In genomic region chrX:110816609-110817008, GRCm38 (mm10) we compare ENCODE assay signal across 9 mouse cellular contexts. TPM values are rescaled to one million over a fixed set of nuclear protein-coding genes. Genes with fewer than 3 reads are reported as not detected.
DNase-seq lines count a peak whose midpoint lies in the region; ATAC-seq lines count a peak whose summit lies in the region.
"Had no signal": no experiment of that assay in that cellular context is flagged by ENCODE, and none has a peak within 500 bp of the region (broad histone marks: within the 10 kb centered on the region; RNA-seq: fewer than 3 reads in every experiment).

No protein-coding gene starts in this region.

- 9% methylated on average over 16 of the region's 16 CpGs for WGBS in heart, embryonic 11.5 days (ENCODE audit: insufficient replicate concordance)
- 19% methylated on average over 16 of the region's 16 CpGs for WGBS in forebrain, embryonic 14.5 days
- WGBS in midbrain, embryonic 11.5 days = 20% methylated on average over 16 of the region's 16 CpGs

- peaks cover 14% of the 10 kb centered on the region for H3K27me3 ChIP-seq in heart, embryonic 11.5 days (ENCODE audit: control insufficient read depth, insufficient read depth, low read length)
- H3K27me3 ChIP-seq in forebrain, embryonic 14.5 days (replicated peaks; ENCODE audit: control insufficient read depth, insufficient read depth, low read length) = no peaks in the 10 kb centered on the region
- no peaks in the 10 kb centered on the region for H3K27me3 ChIP-seq in midbrain, embryonic 11.5 days (ENCODE audit: control insufficient read depth, insufficient read depth, low read length)

- no peaks in the 10 kb centered on the region for H3K36me3 ChIP-seq in heart, embryonic 11.5 days (ENCODE audit: control insufficient read depth, insufficient read depth, low read length)
- H3K36me3 ChIP-seq in forebrain, embryonic 14.5 days (ENCODE audit: control insufficient read depth, insufficient read depth, low read length) = no peaks in the 10 kb centered on the region
- H3K36me3 ChIP-seq in midbrain, embryonic 11.5 days (ENCODE audit: control insufficient read depth, insufficient read depth, low read length) = no peaks in the 10 kb centered on the region

- ATAC-seq in heart, embryonic 11.5 days (replicated peaks; ENCODE audit: insufficient number of reproducible peaks, low FRiP score, low TSS enrichment) = no peak
- no peak for ATAC-seq in forebrain, embryonic 14.5 days
- ATAC-seq in midbrain, embryonic 11.5 days (ENCODE audit: low FRiP score) = no peak

- H3K4me2 ChIP-seq in heart, embryonic 11.5 days = peak overlapping the region; percentile 39
- peak overlapping the region; percentile 52 for H3K4me2 ChIP-seq in forebrain, embryonic 14.5 days (ENCODE audit: low read length)
- peak overlapping the region; percentile 41 for H3K4me2 ChIP-seq in midbrain, embryonic 11.5 days

- no peak for DNase-seq in heart, adult 18-20 months
- DNase-seq in R1 (ENCODE audit: low read depth, low spot score) = peak; percentile 1
- peak; percentile 34 for DNase-seq in forebrain, embryonic 14.5 days (ENCODE audit: low spot score)
- peak; percentile 90 for DNase-seq in midbrain, embryonic 11.5 days (ENCODE audit: low spot score, missing footprints)
- DNase-seq in adrenal gland, postnatal 36 days = no peak
- no peak for DNase-seq in urinary bladder, postnatal 4 days (ENCODE audit: low spot score in 2 of 2)
- DNase-seq in ovary, postnatal 10 days (ENCODE audit: low spot score) = no peak
- DNase-seq: thymus, adult 18-20 months had no signal

- H3K4me1 ChIP-seq in heart, embryonic 11.5 days (ENCODE audit: control insufficient read depth, insufficient read depth, low read length) = no peaks in the 10 kb centered on the region
- no peaks in the 10 kb centered on the region for H3K4me1 ChIP-seq in forebrain, embryonic 14.5 days (ENCODE audit: control insufficient read depth, insufficient read depth, low read length)
- no peaks in the 10 kb centered on the region for H3K4me1 ChIP-seq in midbrain, embryonic 11.5 days (ENCODE audit: control insufficient read depth, insufficient read depth, low read length)

- H3K27ac ChIP-seq in heart, embryonic 11.5 days (ENCODE audit: low read depth, low read length) = no peak overlapping the region
- H3K27ac ChIP-seq in forebrain, embryonic 14.5 days (ENCODE audit: low read depth, low read length) = peak overlapping the region; percentile 44; the same call in 1 of the 2 replicates
- H3K27ac ChIP-seq in midbrain, embryonic 11.5 days (ENCODE audit: low read depth, low read length) = peak overlapping the region; percentile 89

- no peak overlapping the region for H3K9ac ChIP-seq in heart, embryonic 11.5 days (ENCODE audit: low read depth, low read length)
- peak overlapping the region; percentile 65 for H3K9ac ChIP-seq in forebrain, embryonic 14.5 days (ENCODE audit: low read length)
- H3K9ac ChIP-seq in midbrain, embryonic 11.5 days (ENCODE audit: low read length) = peak overlapping the region; percentile 83

- H3K4me3 ChIP-seq in heart, embryonic 11.5 days (ENCODE audit: low read depth, low read length) = peak overlapping the region; percentile 14; the same call in 1 of the 2 replicates
- peak overlapping the region; percentile 50 for H3K4me3 ChIP-seq in forebrain, embryonic 14.5 days (ENCODE audit: low read depth, low read length)
- H3K4me3 ChIP-seq in midbrain, embryonic 11.5 days (ENCODE audit: low read depth, low read length) = peak overlapping the region; percentile 61

- no peaks in the 10 kb centered on the region for H3K9me3 ChIP-seq in heart, embryonic 11.5 days (replicated peaks; ENCODE audit: control insufficient read depth, low read length)
- no peaks in the 10 kb centered on the region for H3K9me3 ChIP-seq in forebrain, embryonic 14.5 days (replicated peaks; ENCODE audit: control insufficient read depth, low read length)
- H3K9me3 ChIP-seq in midbrain, embryonic 11.5 days (ENCODE audit: control insufficient read depth, low read length) = no peaks in the 10 kb centered on the region

RNA-seq across cellular contexts. Expression of gene Pou3f4, which starts 2.5 kb away (rescaled TPM):
- 0.07 and 0.17 TPM in 2 replicates for polyA plus RNA-seq in heart, embryonic 11.5 days (2014; fragmentation: Nextera tagmentation; extraction: Ambion mirVana)
- total RNA-seq in heart, adult 18-20 months (2021) = not detected
- polyA plus RNA-seq in forebrain, embryonic 14.5 days (2014; fragmentation: Nextera tagmentation; extraction: Ambion mirVana) = 16.3 and 18.2 TPM in 2 replicates
- 32.4 and 33.8 TPM in 2 replicates for polyA plus RNA-seq in midbrain, embryonic 11.5 days (2014; fragmentation: Nextera tagmentation; extraction: Ambion mirVana)
- total RNA-seq in adrenal gland, postnatal 36 days (2021) = not detected

Comparison
In these comparisons a context has a peak if more than half of its experiments do, and no peak if none do; other contexts are left out.
1. DNase-seq: peak in R1 (single experiment), forebrain, embryonic 14.5 days (single experiment) and midbrain, embryonic 11.5 days (single experiment); none in heart, adult 18-20 months (0 of 2), adrenal gland, postnatal 36 days (0 of 2), urinary bladder, postnatal 4 days (0 of 2) and ovary, postnatal 10 days (single experiment).
2. RNA of gene Pou3f4, which starts 2.5 kb away (polyA plus RNA-seq): 32.4 to 33.8 TPM in midbrain, embryonic 11.5 days and 16.3 to 18.2 TPM in forebrain, embryonic 14.5 days; 0.07 to 0.17 TPM in heart, embryonic 11.5 days; every median in the first group is over 10 times any median in the second.
3. Peak in every context shown above with its lines, with median percentiles within 50 percentile points of each other: H3K4me2 ChIP-seq and H3K4me3 ChIP-seq.